In the genomic region with DNA sequence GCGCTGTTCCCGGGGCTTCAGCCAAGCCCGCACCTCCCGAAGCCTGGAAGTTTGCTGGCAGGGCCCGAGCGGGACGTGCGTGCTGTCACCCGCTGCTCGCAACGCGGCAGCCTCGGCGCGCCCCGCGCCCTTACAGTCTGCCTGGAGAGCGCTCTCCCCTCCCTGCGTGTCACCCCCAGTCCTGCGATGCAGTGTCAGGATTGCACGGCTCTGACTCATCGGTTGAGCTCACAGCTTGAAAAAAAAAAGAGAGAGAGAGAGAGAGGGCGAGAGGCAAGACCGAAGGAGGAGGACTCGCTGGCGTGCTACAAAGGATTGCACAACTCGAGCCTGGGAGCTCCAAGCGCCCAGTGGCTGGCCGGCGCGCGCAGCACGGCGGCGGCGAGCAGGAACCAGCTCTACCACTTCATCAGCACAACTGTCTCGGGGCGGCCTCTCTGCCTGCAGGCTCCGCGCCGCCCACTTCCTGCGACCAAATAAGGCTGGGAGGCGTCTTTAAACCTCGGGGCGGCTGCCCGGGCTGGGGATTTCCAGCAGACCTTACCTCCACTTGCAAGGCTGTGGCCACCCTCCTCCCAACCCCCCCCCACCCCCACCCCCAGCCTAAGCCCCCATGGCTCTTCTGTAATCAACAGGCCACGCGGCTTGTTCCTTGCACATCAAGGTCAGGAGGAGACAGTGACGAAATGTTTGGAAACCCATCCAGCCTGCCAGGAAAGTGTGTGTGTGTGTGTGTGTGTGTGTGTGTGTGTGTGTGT, we compare ENCODE assay signal across 8 mouse cellular contexts. TPM values are rescaled to one million over a fixed set of nuclear protein-coding genes. Genes with fewer than 3 reads are reported as not detected.
DNase-seq lines count a peak whose midpoint lies in the region; ATAC-seq and TF ChIP-seq lines count a peak whose summit lies in the region.

No protein-coding gene starts in this region.

- H3K4me1 ChIP-seq in E14TG2a.4 (replicated peaks; ENCODE audit: low read depth, low read length): peaks cover 83% of the 10 kb centered on the region
- H3K4me1 ChIP-seq in forebrain, embryonic 11.5 days (replicated peaks; ENCODE audit: control insufficient read depth, insufficient read depth, low read length): peaks cover 30% of the 10 kb centered on the region
- peaks cover 56% of the 10 kb centered on the region for H3K4me1 ChIP-seq in heart, embryonic 16.5 days (ENCODE audit: control insufficient read depth, insufficient read depth, low read length)
- peaks cover 82% of the 10 kb centered on the region for H3K4me1 ChIP-seq in liver, embryonic 15.5 days (replicated peaks)
- H3K4me1 ChIP-seq in neural tube, embryonic 11.5 days (ENCODE audit: control insufficient read depth, insufficient read depth, low read length): peaks cover 36% of the 10 kb centered on the region
- H3K4me1 ChIP-seq in stomach, embryonic 16.5 days (ENCODE audit: control insufficient read depth, insufficient read depth, low read length): peaks cover 63% of the 10 kb centered on the region

- peak overlapping the region; percentile 96 for H3K9ac ChIP-seq in forebrain, embryonic 11.5 days (ENCODE audit: low read length)
- H3K9ac ChIP-seq in heart, embryonic 16.5 days (ENCODE audit: low read length): peak overlapping the region; percentile 93
- H3K9ac ChIP-seq in liver, embryonic 15.5 days: peak overlapping the region; percentile 99
- H3K9ac ChIP-seq in neural tube, embryonic 11.5 days (ENCODE audit: low read length): peak overlapping the region; percentile 90
- peak overlapping the region; percentile 97 for H3K9ac ChIP-seq in stomach, embryonic 16.5 days (ENCODE audit: low read length)

- H3K4me3 ChIP-seq in E14TG2a.4 (replicated peaks; ENCODE audit: low read length): peak overlapping the region; percentile 89
- H3K4me3 ChIP-seq in forebrain, embryonic 11.5 days (ENCODE audit: low read depth, low read length): peak overlapping the region; percentile 71
- H3K4me3 ChIP-seq in heart, embryonic 16.5 days (ENCODE audit: low read length): peak overlapping the region; percentile 80
- H3K4me3 ChIP-seq in liver, embryonic 15.5 days (replicated peaks): peak overlapping the region; percentile 94
- peak overlapping the region; percentile 76 for H3K4me3 ChIP-seq in neural tube, embryonic 11.5 days (ENCODE audit: low read depth, low read length)
- H3K4me3 ChIP-seq in stomach, embryonic 16.5 days (replicated peaks; ENCODE audit: low read length): peak overlapping the region; percentile 79

- under 1% methylated on average over 49 of the region's 49 CpGs for WGBS in forebrain, embryonic 11.5 days
- under 1% methylated on average over 47 of the region's 49 CpGs for WGBS in heart, embryonic 16.5 days
- under 1% methylated on average over 49 of the region's 49 CpGs for WGBS in liver, embryonic 15.5 days (ENCODE audit: insufficient replicate concordance)
- WGBS in neural tube, embryonic 11.5 days: under 1% methylated on average over 42 of the region's 49 CpGs
- under 1% methylated on average over 49 of the region's 49 CpGs for WGBS in stomach, embryonic 16.5 days

- H3K27me3 ChIP-seq in E14TG2a.4 (ENCODE audit: insufficient read depth, low read length): peaks cover 15% of the 10 kb centered on the region
- no peaks in the 10 kb centered on the region for H3K27me3 ChIP-seq in forebrain, embryonic 11.5 days (ENCODE audit: control insufficient read depth, insufficient read depth, low read length)
- H3K27me3 ChIP-seq in heart, embryonic 16.5 days (ENCODE audit: control insufficient read depth, insufficient read depth, low read length): no peaks in the 10 kb centered on the region
- no peaks in the 10 kb centered on the region for H3K27me3 ChIP-seq in liver, embryonic 15.5 days
- no peaks in the 10 kb centered on the region for H3K27me3 ChIP-seq in neural tube, embryonic 11.5 days (ENCODE audit: control insufficient read depth, insufficient read depth, low read length)
- H3K27me3 ChIP-seq in stomach, embryonic 16.5 days (ENCODE audit: control insufficient read depth, insufficient read depth, low read length): no peaks in the 10 kb centered on the region

- H3K36me3 ChIP-seq in E14TG2a.4 (ENCODE audit: insufficient read depth, low read length): peaks cover 12% of the 10 kb centered on the region; the same call in 1 of the 2 replicates
- no peaks in the 10 kb centered on the region for H3K36me3 ChIP-seq in forebrain, embryonic 11.5 days (ENCODE audit: control insufficient read depth, insufficient read depth, low read length)
- H3K36me3 ChIP-seq in heart, embryonic 16.5 days (ENCODE audit: control insufficient read depth, insufficient read depth): no peaks in the 10 kb centered on the region
- H3K36me3 ChIP-seq in liver, embryonic 15.5 days (replicated peaks): peaks cover 15% of the 10 kb centered on the region; the same call in 1 of the 2 replicates
- H3K36me3 ChIP-seq in neural tube, embryonic 11.5 days (ENCODE audit: control insufficient read depth, insufficient read depth, low read length): no peaks in the 10 kb centered on the region
- no peaks in the 10 kb centered on the region for H3K36me3 ChIP-seq in stomach, embryonic 16.5 days (ENCODE audit: control insufficient read depth, insufficient read depth, low read length)

- no peak for TF ChIP-seq CTCF in E14TG2a.4 (conservative IDR thresholded peaks at IDR 0.05; ENCODE audit: low read length)

- H3K27ac ChIP-seq in forebrain, embryonic 11.5 days (ENCODE audit: low read depth, low read length): peak overlapping the region; percentile 91
- H3K27ac ChIP-seq in heart, embryonic 16.5 days (ENCODE audit: low read length): peak overlapping the region; percentile 93
- H3K27ac ChIP-seq in liver, embryonic 15.5 days (replicated peaks): peak overlapping the region; percentile 97
- H3K27ac ChIP-seq in neural tube, embryonic 11.5 days (ENCODE audit: low read depth, low read length): peak overlapping the region; percentile 93
- peak overlapping the region; percentile 100 for H3K27ac ChIP-seq in stomach, embryonic 16.5 days (ENCODE audit: low read length)

- peak; percentile 82 for ATAC-seq in forebrain, embryonic 11.5 days (replicated peaks; ENCODE audit: low FRiP score)
- ATAC-seq in heart, embryonic 16.5 days (replicated peaks; ENCODE audit: extremely low read depth, insufficient read depth, low FRiP score): peak; percentile 84
- peak; percentile 80 for ATAC-seq in liver, embryonic 15.5 days (ENCODE audit: insufficient read depth)
- ATAC-seq in neural tube, embryonic 11.5 days (ENCODE audit: insufficient read depth, low FRiP score, low TSS enrichment): peak; percentile 70
- ATAC-seq in stomach, embryonic 16.5 days (ENCODE audit: insufficient read depth, low FRiP score): peak; percentile 93

- H3K4me2 ChIP-seq in forebrain, embryonic 11.5 days (ENCODE audit: low read depth, low read length, severe bottlenecking): peak overlapping the region; percentile 97
- peak overlapping the region; percentile 90 for H3K4me2 ChIP-seq in heart, embryonic 16.5 days (ENCODE audit: low read depth, low read length)
- H3K4me2 ChIP-seq in liver, embryonic 15.5 days: peak overlapping the region; percentile 84
- H3K4me2 ChIP-seq in neural tube, embryonic 11.5 days (ENCODE audit: low read depth): peak overlapping the region; percentile 98
- H3K4me2 ChIP-seq in stomach, embryonic 16.5 days (ENCODE audit: low read depth, low read length): peak overlapping the region; percentile 94

- no peaks in the 10 kb centered on the region for H3K9me3 ChIP-seq in E14TG2a.4 (ENCODE audit: low read length)
- no peaks in the 10 kb centered on the region for H3K9me3 ChIP-seq in forebrain, embryonic 11.5 days (ENCODE audit: control insufficient read depth, low read length)
- no peaks in the 10 kb centered on the region for H3K9me3 ChIP-seq in heart, embryonic 16.5 days (replicated peaks; ENCODE audit: control insufficient read depth, low read length)
- no peaks in the 10 kb centered on the region for H3K9me3 ChIP-seq in liver, embryonic 15.5 days (replicated peaks)
- no peaks in the 10 kb centered on the region for H3K9me3 ChIP-seq in neural tube, embryonic 11.5 days (ENCODE audit: control insufficient read depth, low read length)
- H3K9me3 ChIP-seq in stomach, embryonic 16.5 days (replicated peaks; ENCODE audit: control insufficient read depth, low read length): no peaks in the 10 kb centered on the region

- DNase-seq in c-Kit-positive CD71-positive TER-119-positive erythroid progenitor cells, embryonic 14.5 days (ENCODE audit: low spot score): peak; percentile 86
- DNase-seq in forebrain, embryonic 11.5 days (ENCODE audit: low spot score): peak; percentile 94
- peak; percentile 96 to 97 for DNase-seq in kidney, postnatal 36 days
- DNase-seq in neural tube, embryonic 11.5 days (ENCODE audit: low spot score): peak; percentile 92

RNA-seq across cellular contexts. Expression of a gene that starts 24.9 kb away (rescaled TPM):
- polyA plus RNA-seq in forebrain, embryonic 11.5 days (2014; fragmentation: Nextera tagmentation; extraction: Ambion mirVana): 7.6 and 9.6 TPM in 2 replicates
- polyA plus RNA-seq in heart, embryonic 16.5 days (2015; fragmentation: Nextera tagmentation; extraction: Ambion mirVana): 7.1 and 7.5 TPM in 2 replicates
- 7.7 and 8.7 TPM in 2 replicates for polyA plus RNA-seq in liver, embryonic 15.5 days (2015; fragmentation: Nextera tagmentation; extraction: Ambion mirVana)
- 4.4 and 5.9 TPM in 2 replicates for polyA plus RNA-seq in neural tube, embryonic 11.5 days (2014; fragmentation: Nextera tagmentation; extraction: Ambion mirVana)
- 8.7 and 9.4 TPM in 2 replicates for polyA plus RNA-seq in stomach, embryonic 16.5 days (2015; fragmentation: Nextera tagmentation; extraction: Ambion mirVana)

RNA-seq across cellular contexts. Expression of a gene that starts 45.5 kb away (rescaled TPM):
- polyA plus RNA-seq in forebrain, embryonic 11.5 days (2014; fragmentation: Nextera tagmentation; extraction: Ambion mirVana): 1.9 and 2.8 TPM in 2 replicates
- polyA plus RNA-seq in heart, embryonic 16.5 days (2015; fragmentation: Nextera tagmentation; extraction: Ambion mirVana): 0.59 and 0.60 TPM in 2 replicates
- 0.16 and 0.24 TPM in 2 replicates for polyA plus RNA-seq in liver, embryonic 15.5 days (2015; fragmentation: Nextera tagmentation; extraction: Ambion mirVana)
- 1.6 and 2.5 TPM in 2 replicates for polyA plus RNA-seq in neural tube, embryonic 11.5 days (2014; fragmentation: Nextera tagmentation; extraction: Ambion mirVana)
- 0.70 and 0.71 TPM in 2 replicates for polyA plus RNA-seq in stomach, embryonic 16.5 days (2015; fragmentation: Nextera tagmentation; extraction: Ambion mirVana)

Comparison
In these comparisons a context has a peak if more than half of its experiments do, and no peak if none do; other contexts are left out.
1. Peak in every context shown above with its lines: DNase-seq, ATAC-seq, H3K4me3 ChIP-seq and H3K27ac ChIP-seq.